Comparison of ENCODE assay signal across 28 mouse cellular contexts in the genomic region with DNA sequence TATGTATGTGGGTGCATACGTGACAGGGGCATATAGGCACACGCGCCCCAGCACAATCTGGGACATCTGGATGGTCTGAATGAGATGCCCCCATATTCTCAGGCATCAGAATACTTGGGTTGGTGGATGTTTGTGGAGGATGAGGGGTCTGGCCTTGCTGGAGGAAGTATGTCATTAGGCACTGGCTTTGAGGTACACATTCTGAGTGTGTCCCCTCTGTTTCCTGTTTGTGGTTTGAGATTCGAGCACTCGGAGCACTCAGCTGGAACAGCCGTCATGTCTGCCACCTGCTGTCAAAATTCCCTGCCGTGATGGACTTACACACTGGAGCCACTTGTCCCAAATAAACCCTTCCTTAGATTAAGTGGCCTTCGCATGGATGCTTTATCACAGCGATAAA.
DNase-seq lines count a peak whose midpoint lies in the region; ATAC-seq lines count a peak whose summit lies in the region.
"Had no signal": no experiment of that assay in that cellular context is flagged by ENCODE, and none has a peak within 500 bp of the region (broad histone marks: within the 10 kb centered on the region; RNA-seq: fewer than 3 reads in every experiment).

No protein-coding gene starts in this region.

- H3K4me3 ChIP-seq in liver, embryonic 11.5 days (ENCODE audit: low read depth, low read length) = no peak overlapping the region
- H3K4me3 ChIP-seq: embryonic facial prominence, embryonic 10.5 days; embryonic facial prominence, embryonic 15.5 days; forebrain, embryonic 12.5 days; hindbrain, embryonic 10.5 days; hindbrain, embryonic 15.5 days; intestine, embryonic 15.5 days; left cerebral cortex, adult 2 months; limb, embryonic 12.5 days; midbrain, embryonic 10.5 days; midbrain, embryonic 15.5 days; neural tube, embryonic 12.5 days had no signal

- no peaks in the 10 kb centered on the region for H3K27me3 ChIP-seq in liver, embryonic 11.5 days (replicated peaks; ENCODE audit: control insufficient read depth, insufficient read depth, low read length)
- H3K27me3 ChIP-seq: embryonic facial prominence, embryonic 15.5 days; forebrain, embryonic 12.5 days; hindbrain, embryonic 15.5 days; intestine, embryonic 15.5 days; midbrain, embryonic 15.5 days; neural tube, embryonic 12.5 days had no signal

- no peak overlapping the region for H3K27ac ChIP-seq in liver, embryonic 11.5 days (ENCODE audit: low read depth, low read length)
- H3K27ac ChIP-seq: embryonic facial prominence, embryonic 10.5 days; embryonic facial prominence, embryonic 15.5 days; forebrain, embryonic 12.5 days; hindbrain, embryonic 10.5 days; hindbrain, embryonic 15.5 days; intestine, embryonic 15.5 days; left cerebral cortex, adult 2 months; limb, embryonic 12.5 days; midbrain, embryonic 10.5 days; midbrain, embryonic 15.5 days; neural tube, embryonic 12.5 days had no signal

- no peak overlapping the region for H3K9ac ChIP-seq in liver, embryonic 11.5 days (ENCODE audit: low read depth, low read length)
- H3K9ac ChIP-seq: embryonic facial prominence, embryonic 15.5 days; forebrain, embryonic 12.5 days; forebrain, postnatal 0 days; hindbrain, embryonic 15.5 days; intestine, embryonic 15.5 days; limb, embryonic 12.5 days; midbrain, embryonic 15.5 days; neural tube, embryonic 12.5 days had no signal

- 78% methylated on average over 9 of the region's 9 CpGs for WGBS in liver, embryonic 11.5 days

- H3K4me2 ChIP-seq in liver, embryonic 11.5 days = no peak overlapping the region
- H3K4me2 ChIP-seq: embryonic facial prominence, embryonic 15.5 days; forebrain, embryonic 12.5 days; hindbrain, embryonic 15.5 days; intestine, embryonic 15.5 days; limb, embryonic 12.5 days; midbrain, embryonic 15.5 days; neural tube, embryonic 12.5 days had no signal

- no peaks in the 10 kb centered on the region for H3K36me3 ChIP-seq in liver, embryonic 11.5 days (ENCODE audit: control insufficient read depth, insufficient read depth, low read length)
- H3K36me3 ChIP-seq: embryonic facial prominence, embryonic 10.5 days; embryonic facial prominence, embryonic 15.5 days; forebrain, embryonic 12.5 days; hindbrain, embryonic 10.5 days; hindbrain, embryonic 15.5 days; intestine, embryonic 15.5 days; limb, embryonic 12.5 days; midbrain, embryonic 10.5 days; midbrain, embryonic 15.5 days; neural tube, embryonic 12.5 days had no signal

- H3K4me1 ChIP-seq in liver, embryonic 11.5 days (replicated peaks; ENCODE audit: control insufficient read depth, insufficient read depth, low read length) = no peaks in the 10 kb centered on the region
- H3K4me1 ChIP-seq: midbrain, embryonic 15.5 days had no signal

- ATAC-seq in common myeloid progenitor, adult 5-6 weeks (replicated peaks; ENCODE audit: low read depth, poor library complexity, severe bottlenecking) = peak; percentile 66
- ATAC-seq in monocyte, adult 5-6 weeks (replicated peaks; ENCODE audit: insufficient number of reproducible peaks, low FRiP score, low TSS enrichment, poor library complexity, severe bottlenecking) = 0 out of 2 replicates have a peak, but pooled peaks have one; percentile 43
- ATAC-seq in cerebellum, adult (ENCODE audit: insufficient number of reproducible peaks, low FRiP score, low TSS enrichment) = no peak
- no peak for ATAC-seq in liver, embryonic 11.5 days (replicated peaks; ENCODE audit: low FRiP score)
- ATAC-seq: forebrain, postnatal 0 days; intestine, embryonic 15.5 days; midbrain, embryonic 15.5 days had no signal

- H3K9me3 ChIP-seq in liver, embryonic 11.5 days (ENCODE audit: control insufficient read depth, low read length) = no peaks in the 10 kb centered on the region
- H3K9me3 ChIP-seq: embryonic facial prominence, embryonic 10.5 days; embryonic facial prominence, embryonic 15.5 days; forebrain, embryonic 12.5 days; G1E; hindbrain, embryonic 10.5 days; hindbrain, embryonic 15.5 days; intestine, embryonic 15.5 days; limb, embryonic 12.5 days; midbrain, embryonic 10.5 days; midbrain, embryonic 15.5 days; neural tube, embryonic 12.5 days had no signal

- DNase-seq in A20 (ENCODE audit: low read depth, low spot score) = peak; percentile 47
- peak; percentile 9 for DNase-seq in CD4-positive helper T cell, adult 2 months (ENCODE audit: low read depth, low spot score)
- no peak for DNase-seq in lung, postnatal 14 days
- no peak for DNase-seq in cerebellum, adult 18-20 months
- DNase-seq in liver, embryonic 11.5 days (ENCODE audit: low spot score) = no peak
- DNase-seq: adrenal gland, postnatal 14 days; cerebellum, adult 2 months; cerebellum, postnatal 14 days; forebrain, postnatal 0 days; heart, postnatal 14 days; kidney, adult 8-10 months; kidney, postnatal 10 days; thymus, postnatal 14 days had no signal

Comparison
In these comparisons a context has a peak if more than half of its experiments do, and no peak if none do; other contexts are left out.
1. DNase-seq: peak in A20 (single experiment) and CD4-positive helper T cell, adult 2 months (single experiment); none in lung, postnatal 14 days (single experiment), cerebellum, adult 18-20 months (0 of 2) and liver, embryonic 11.5 days (single experiment).
2. ATAC-seq: peak in common myeloid progenitor, adult 5-6 weeks (single experiment) and monocyte, adult 5-6 weeks (single experiment); none in cerebellum, adult (single experiment) and liver, embryonic 11.5 days (single experiment).